Mouse (Mus musculus) myocyte (in vitro differentiated cells): ENCODE measurements around the gene Cd209e. TPM values are rescaled to one million over a fixed set of nuclear protein-coding genes. Genes with fewer than 3 reads are reported as not detected.
"Not testable (repeated sequence)": the region's sequence is repeated elsewhere in the genome, so short reads cannot be mapped to it uniquely, and the experiment has no call there.

Experiments used
- H3K27me3 ChIP-seq: one replicate; pipeline ENCODE4 v1.6.1; 2011; ENCODE audit not compliant: control insufficient read depth, insufficient read depth, insufficient read length
- H3K36me3 ChIP-seq: one replicate; pipeline ENCODE4 v1.6.1; 2011; ENCODE audit not compliant: control insufficient read depth, insufficient read depth
- H3K4me2 ChIP-seq: one replicate; pipeline ENCODE4 v1.6.1; 2011; ENCODE audit warnings: low read depth, control low read depth
- H3K4me3 ChIP-seq: one replicate; pipeline ENCODE4 v1.5.1; 2011; ENCODE audit warnings: mild to moderate bottlenecking, control low read depth, moderate library complexity
- H3K79me2 ChIP-seq: one replicate; pipeline ENCODE4 v1.6.1; 2011; ENCODE audit not compliant: control insufficient read depth, insufficient read depth
- H3ac ChIP-seq: one replicate; pipeline ENCODE4 v1.6.1; 2011; ENCODE audit not compliant: control insufficient read depth, insufficient read length
- CEBPB ChIP-seq: IDR thresholded peaks from 2 replicates; pipeline ENCODE4 v1.6.1; 2011; ENCODE audit warnings: mild to moderate bottlenecking, moderate library complexity; ENCODE audit not compliant: poor library complexity, insufficient read depth, severe bottlenecking
- E2F4 ChIP-seq: IDR thresholded peaks from one replicate; pipeline ENCODE4 v1.6.1; 2011; ENCODE audit warnings: mild to moderate bottlenecking, control low read depth, moderate library complexity; ENCODE audit not compliant: insufficient read depth
- MAX ChIP-seq: IDR thresholded peaks from one replicate; pipeline ENCODE4 v1.6.1; 2011; ENCODE audit warnings: low read depth, mild to moderate bottlenecking, control low read depth
- MYOD1 ChIP-seq, 3 experiments: IDR thresholded peaks; one replicate each; pipeline ENCODE4 v1.6.1; 2011; ENCODE audit warnings: control low read depth in 2 of 3, low read depth in 2 of 3, mild to moderate bottlenecking in 2 of 3, moderate library complexity in 1 of 3; ENCODE audit not compliant: insufficient read length in 2 of 3, control insufficient read depth in 1 of 3
- MYOG ChIP-seq, 3 experiments: IDR thresholded peaks; one replicate each; pipeline ENCODE4 v1.6.1; 2011; ENCODE audit warnings: control low read depth in 2 of 3, low read depth in 2 of 3, mild to moderate bottlenecking in 2 of 3; ENCODE audit not compliant: insufficient read length in 2 of 3, control insufficient read depth in 1 of 3, insufficient read depth in 1 of 3
- POLR2A ChIP-seq: IDR thresholded peaks from one replicate; pipeline ENCODE4 v1.6.1; 2011; ENCODE audit warnings: low read depth, mild to moderate bottlenecking, control low read depth, moderate library complexity; ENCODE audit not compliant: insufficient read length
- POLR2AphosphoS2 ChIP-seq: IDR thresholded peaks from one replicate; pipeline ENCODE4 v1.6.1; 2011; ENCODE audit warnings: low read depth, control low read depth; ENCODE audit not compliant: insufficient read length
- REST ChIP-seq: IDR thresholded peaks from one replicate; pipeline ENCODE4 v1.6.1; 2011; ENCODE audit warnings: mild to moderate bottlenecking, control low read depth, moderate library complexity; ENCODE audit not compliant: insufficient read depth, insufficient read length
- SRF ChIP-seq: IDR thresholded peaks from one replicate; pipeline ENCODE4 v1.6.1; 2011; ENCODE audit warnings: low read depth; ENCODE audit not compliant: control insufficient read depth, insufficient read length
- TCF12 ChIP-seq: IDR thresholded peaks from one replicate; pipeline ENCODE4 v1.6.1; 2011; ENCODE audit warnings: mild to moderate bottlenecking, control low read depth; ENCODE audit not compliant: poor library complexity, insufficient read depth, severe bottlenecking
- TCF3 ChIP-seq: IDR thresholded peaks from one replicate; pipeline ENCODE4 v1.6.1; 2011; ENCODE audit warnings: low read depth, control low read depth; ENCODE audit not compliant: insufficient read length
- USF1 ChIP-seq: IDR thresholded peaks from one replicate; pipeline ENCODE4 v1.6.1; 2011; ENCODE audit warnings: low read depth, mild to moderate bottlenecking, control low read depth, moderate library complexity
- polyA plus RNA-seq: library from polyadenylated mRNA; unstranded; fragments of >200 nt; fragmentation: generic; extraction: Trizol; gene quantifications from one replicate; pipeline ENCODE4 v1.2.1, GENCODE M21; 2012; ENCODE audit warnings: missing spikeins

Gene Cd209e
- polyA plus RNA-seq, result not detected

- Histone ChIP-seq H3K4me3 (no peak within 1 kb of the TSS), H3ac (no peak within 1 kb of the TSS), H3K36me3 (no peaks in the 10 kb centered on the region), H3K79me2 (no peaks in the 10 kb centered on the region), H3K27me3 (no peaks in the 10 kb centered on the region), H3K4me2 (no peak within 1 kb of the TSS)
- no peak for TF ChIP-seq POLR2A
- TF ChIP-seq TCF12, result no peak
- TF ChIP-seq POLR2AphosphoS2, result no peak
- TF ChIP-seq SRF, result no peak
- no peak for TF ChIP-seq CEBPB
- no peak for TF ChIP-seq TCF3
- no peak for TF ChIP-seq MYOG (IDR thresholded peaks at IDR 0.05; ENCODE audit: control insufficient read depth in 1 of 3, insufficient read depth in 1 of 3, insufficient read length in 2 of 3, low read depth in 2 of 3)
- no peak for TF ChIP-seq USF1
- no peak for TF ChIP-seq MAX
Observed at GRCm38 (mm10) chr8:3854209-3854608, at the start of gene Cd209e. Gene Cd209e (minus strand): TSS chr8:3854309.

DNA sequence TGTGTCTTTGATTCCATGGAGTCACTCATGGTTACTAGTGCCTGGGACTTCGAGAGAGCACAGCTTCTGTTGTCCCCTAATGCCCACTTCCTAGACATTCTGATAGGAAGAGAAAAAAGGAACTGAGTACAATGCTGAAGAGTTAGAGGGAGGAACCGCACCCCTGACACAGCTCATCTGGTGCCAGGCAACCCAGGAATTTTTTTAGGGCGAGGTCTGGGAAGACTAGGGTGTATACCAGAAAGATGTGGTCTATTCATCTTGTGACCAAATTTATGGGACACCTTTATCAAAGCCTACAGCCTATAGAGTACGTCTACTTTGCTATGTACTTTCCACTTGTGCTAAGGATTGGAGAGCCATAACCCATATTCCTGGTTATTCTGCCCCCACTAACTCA is 24.3 kb upstream of the Cd209e start, which contains the start of gene Cd209d:
Gene Cd209d, minus strand, starts transcription at position 101 of the 400 bp plus-strand sequence.
- Histone ChIP-seq H3K4me3 (no peak within 1 kb of the TSS), H3K4me2 (no peak within 1 kb of the TSS), H3K27me3 (no peaks in the 10 kb centered on the region), H3K79me2 (no peaks in the 10 kb centered on the region), H3K36me3 (no peaks in the 10 kb centered on the region), H3ac (no peak within 1 kb of the TSS)
- no peak for TF ChIP-seq POLR2AphosphoS2
- TF ChIP-seq E2F4, result no peak
- no peak for TF ChIP-seq TCF3
- no peak for TF ChIP-seq REST
- TF ChIP-seq TCF12, result no peak
- no peak for TF ChIP-seq SRF
- no peak for TF ChIP-seq MYOD1 (IDR thresholded peaks at IDR 0.05; ENCODE audit: control insufficient read depth in 1 of 3, insufficient read length in 2 of 3, low read depth in 2 of 3)
- TF ChIP-seq CEBPB, result no peak
- no peak for TF ChIP-seq USF1
- no peak for TF ChIP-seq MYOG (IDR thresholded peaks at IDR 0.05; ENCODE audit: control insufficient read depth in 1 of 3, insufficient read depth in 1 of 3, insufficient read length in 2 of 3, low read depth in 2 of 3)
- no peak for TF ChIP-seq MAX
- TF ChIP-seq POLR2A, result no peak

- Histone ChIP-seq H3ac (no peak overlapping the region), H3K79me2 (no peaks in the 10 kb centered on the region), H3K4me3 (no peak overlapping the region), H3K4me2 (no peak overlapping the region), H3K27me3 (no peaks in the 10 kb centered on the region), H3K36me3 (no peaks in the 10 kb centered on the region)
- no peak for TF ChIP-seq TCF3
- no peak for TF ChIP-seq MAX
- no peak for TF ChIP-seq MYOD1 (IDR thresholded peaks at IDR 0.05; ENCODE audit: control insufficient read depth in 1 of 3, insufficient read length in 2 of 3, low read depth in 2 of 3)
- no peak for TF ChIP-seq E2F4
- no peak for TF ChIP-seq POLR2AphosphoS2
- TF ChIP-seq POLR2A, result no peak
- no peak for TF ChIP-seq TCF12
- TF ChIP-seq SRF, result no peak
- no peak for TF ChIP-seq REST
- no peak for TF ChIP-seq USF1
- TF ChIP-seq MYOG (IDR thresholded peaks at IDR 0.05; ENCODE audit: control insufficient read depth in 1 of 3, insufficient read depth in 1 of 3, insufficient read length in 2 of 3, low read depth in 2 of 3), result no peak
- TF ChIP-seq CEBPB, result no peak
Observed at GRCm38 (mm10) chr8:3876121-3876520, 22.0 kb upstream of the Cd209e start.

DNA sequence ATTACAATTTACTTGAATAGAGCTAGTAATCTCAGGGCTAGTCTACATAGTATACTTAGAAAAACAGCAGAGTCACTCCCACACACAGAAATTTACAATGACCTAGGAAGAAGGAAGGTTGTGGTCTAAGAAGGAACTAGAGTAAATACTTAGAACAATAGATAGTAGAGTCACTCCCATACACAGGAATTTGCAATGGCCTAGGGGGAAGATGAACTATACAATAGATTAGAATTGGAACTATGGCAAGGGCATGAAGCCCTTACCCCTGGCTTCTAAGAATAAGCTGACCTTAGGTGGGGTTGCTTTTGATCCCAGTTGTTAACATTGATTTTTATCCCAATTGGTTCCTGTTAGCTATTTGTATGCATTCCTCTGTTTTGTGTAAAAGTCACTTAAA is 8.6 kb upstream of the Cd209e start:
- H3K36me3 ChIP-seq, result not testable (repeated sequence)

GRCm38 (mm10) chr8:3803091-3803490 is 51.0 kb downstream of the Cd209e start:
- H3K36me3 ChIP-seq, result no peaks in the 10 kb centered on the region
- no peaks in the 10 kb centered on the region for H3K79me2 ChIP-seq
- H3K4me3 ChIP-seq, result no peak overlapping the region
- H3K27me3 ChIP-seq, result no peaks in the 10 kb centered on the region
- no peak overlapping the region for H3K4me2 ChIP-seq
- TF ChIP-seq MAX, result no peak
- TF ChIP-seq SRF, result no peak
- no peak for TF ChIP-seq CEBPB
- no peak for TF ChIP-seq POLR2AphosphoS2
- no peak for TF ChIP-seq MYOD1 (IDR thresholded peaks at IDR 0.05; ENCODE audit: control insufficient read depth in 1 of 3, insufficient read length in 2 of 3, low read depth in 2 of 3)
- no peak for TF ChIP-seq TCF12
- no peak for TF ChIP-seq USF1
- no peak for TF ChIP-seq POLR2A
- TF ChIP-seq MYOG (IDR thresholded peaks at IDR 0.05; ENCODE audit: control insufficient read depth in 1 of 3, insufficient read depth in 1 of 3, insufficient read length in 2 of 3, low read depth in 2 of 3), result no peak
- H3ac ChIP-seq, result no peak overlapping the region

More for the DNA sequence above, 8.6 kb upstream of the Cd209e start:
- H3K4me3 ChIP-seq, H3ac ChIP-seq, H3K27me3 ChIP-seq, H3K79me2 ChIP-seq, H3K4me2 ChIP-seq: not testable (repeated sequence)

Other genes with a start within 250 kb of the Cd209e start
- gene Xab2, start 233.0 kb downstream of the Cd209e start, polyA plus RNA-seq, result 44.6 TPM
- 51.7 TPM for gene Pet100, start 232.8 kb downstream of the Cd209e start, polyA plus RNA-seq
- gene Pcp2, start 228.8 kb downstream of the Cd209e start, polyA plus RNA-seq, result 0.62 TPM
- 7.7 TPM for gene Stxbp2, start 223.4 kb downstream of the Cd209e start, polyA plus RNA-seq
- gene Retn, start 198.5 kb downstream of the Cd209e start, polyA plus RNA-seq, result not detected
- not detected for gene Mcemp1, start 188.6 kb downstream of the Cd209e start, polyA plus RNA-seq
- gene Fcor, start 181.9 kb downstream of the Cd209e start, polyA plus RNA-seq, result 0.32 TPM
- 35.8 TPM for gene Trappc5, start 178.0 kb downstream of the Cd209e start, polyA plus RNA-seq
- gene Fcer2a, start 160.1 kb downstream of the Cd209e start, polyA plus RNA-seq, result 0.02 TPM
- not detected for gene Clec4g, start 133.7 kb downstream of the Cd209e start, polyA plus RNA-seq
- gene Cd209a, start 105.3 kb downstream of the Cd209e start, polyA plus RNA-seq, result not detected
- gene Cd209d, start 24.2 kb upstream of the Cd209e start, polyA plus RNA-seq, result not detected
- not detected for gene Cd209b, start 72.5 kb upstream of the Cd209e start, polyA plus RNA-seq
- not detected for gene Cd209c, start 100.4 kb upstream of the Cd209e start, polyA plus RNA-seq